Mouse (Mus musculus) stomach, postnatal 0 days (tissue): ENCODE results near the gene Zfp978.
"Not testable (repeated sequence)": the region's sequence is repeated elsewhere in the genome, so short reads cannot be mapped to it uniquely, and the experiment has no call there.

Experiments
- CTCF ChIP-seq: IDR thresholded peaks from 2 replicates; pipeline ENCODE4 v1.5.1; 2016; ENCODE audit warnings: antibody characterized with exemption, low read depth, mild to moderate bottlenecking, moderate library complexity
- EP300 ChIP-seq: optimal IDR thresholded peaks from 2 replicates; pipeline ENCODE3; 2016; ENCODE audit warnings: antibody characterized with exemption

DNA sequence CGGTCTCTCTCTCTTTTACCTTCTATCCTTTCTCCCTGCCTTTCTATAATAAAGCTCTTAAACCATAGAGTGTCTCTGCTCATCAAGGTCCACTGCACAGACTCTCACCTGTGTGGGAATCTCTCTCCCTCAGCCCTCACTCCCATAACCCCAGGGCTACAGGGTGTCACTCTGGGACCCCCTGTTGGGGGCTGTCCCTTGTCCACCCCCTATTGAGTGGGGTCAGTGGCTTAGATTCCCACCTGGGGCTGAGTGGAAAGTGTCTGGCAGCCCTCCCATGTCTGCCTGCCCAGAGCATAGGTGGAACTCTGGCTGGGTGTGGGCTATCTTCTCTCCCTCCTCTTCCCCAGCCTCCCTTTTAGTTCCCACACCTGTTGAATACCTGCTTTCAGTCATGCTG is 37.6 kb downstream of the Zfp978 start:
- TF ChIP-seq CTCF, EP300: not testable (repeated sequence)
